Mouse (Mus musculus): ENCODE data around the gene Nuak2.

DNA sequence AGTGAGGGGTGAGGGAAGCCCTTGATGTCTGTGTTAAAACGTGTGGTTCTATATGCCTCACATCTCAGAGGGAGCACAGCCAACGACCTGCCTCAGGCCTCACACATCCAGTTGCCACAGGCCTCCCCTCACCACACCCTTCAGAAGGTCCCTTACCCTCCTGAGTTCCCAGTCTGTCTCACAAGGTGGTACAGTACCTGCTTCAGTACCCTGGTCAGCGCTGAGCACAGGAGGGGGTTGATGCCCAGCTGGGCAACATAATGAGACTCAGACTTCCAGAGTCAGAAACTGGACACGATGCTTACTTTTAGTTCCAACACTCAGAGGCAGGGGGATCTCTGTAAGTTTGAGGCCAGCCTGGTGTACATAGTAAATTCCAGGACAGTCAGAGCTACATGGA is 9.1 kb upstream of the Nuak2 start:
- TF ChIP-seq CTCF (IDR thresholded peaks at IDR 0.05; ENCODE audit: low read depth, low read length): no peak
- TF ChIP-seq POLR2A (IDR thresholded peaks at IDR 0.05; ENCODE audit: insufficient read depth, low read length): no peak
